In genomic region chr9:60873257-60874054, GRCm38 (mm10) we compare ENCODE assay signal across 13 mouse cellular contexts.
DNase-seq lines count a peak whose midpoint lies in the region; ATAC-seq and TF ChIP-seq lines count a peak whose summit lies in the region.
"Had no signal": no experiment of that assay in that cellular context is flagged by ENCODE, and none has a peak within 500 bp of the region (broad histone marks: within the 10 kb centered on the region; RNA-seq: fewer than 3 reads in every experiment).

No protein-coding gene starts in this region.

- H3K9ac ChIP-seq in midbrain, embryonic 13.5 days (replicated peaks): no peak overlapping the region
- H3K9ac ChIP-seq in stomach, embryonic 14.5 days (replicated peaks; ENCODE audit: low read depth, low read length): no peak overlapping the region
- H3K9ac ChIP-seq: heart, embryonic 13.5 days; hindbrain, embryonic 15.5 days had no signal

- TF ChIP-seq CTCF in kidney, adult 2 months (conservative IDR thresholded peaks at IDR 0.05; ENCODE audit: insufficient read depth, insufficient read length, low read depth, low read length): 0 out of 2 replicates have a peak, but pooled peaks have one; percentile 18
- TF ChIP-seq CTCF in brain, embryonic 14.5 days (IDR thresholded peaks at IDR 0.05; ENCODE audit: borderline replicate concordance, extremely low read depth, insufficient read depth, insufficient read length): peak; percentile 35; the same call in 1 of the 2 replicates

- no peak for TF ChIP-seq POLR2A in kidney, adult 2 months (IDR thresholded peaks at IDR 0.05; ENCODE audit: low read depth, low read length)
- no peak for TF ChIP-seq POLR2A in brain, embryonic 14.5 days (IDR thresholded peaks at IDR 0.05; ENCODE audit: borderline replicate concordance, extremely low read depth, insufficient read depth, insufficient read length, poor library complexity, severe bottlenecking)

- no peak overlapping the region for H3K4me2 ChIP-seq in midbrain, embryonic 13.5 days (replicated peaks)
- no peak overlapping the region for H3K4me2 ChIP-seq in stomach, embryonic 14.5 days (replicated peaks; ENCODE audit: low read depth, low read length)
- H3K4me2 ChIP-seq: heart, embryonic 13.5 days; hindbrain, embryonic 15.5 days had no signal

- no peaks in the 10 kb centered on the region for H3K27me3 ChIP-seq in kidney, adult 2 months (replicated peaks; ENCODE audit: control insufficient read depth, insufficient read depth, low read length)
- H3K27me3 ChIP-seq in midbrain, embryonic 10.5 days (ENCODE audit: low read depth, poor library complexity, severe bottlenecking): no peaks in the 10 kb centered on the region
- no peaks in the 10 kb centered on the region for H3K27me3 ChIP-seq in midbrain, embryonic 13.5 days
- H3K27me3 ChIP-seq in stomach, embryonic 14.5 days (ENCODE audit: control insufficient read depth, insufficient read depth, low read length): no peaks in the 10 kb centered on the region
- H3K27me3 ChIP-seq: heart, embryonic 13.5 days; hindbrain, embryonic 15.5 days had no signal

- H3K36me3 ChIP-seq in kidney, adult 2 months (ENCODE audit: control insufficient read depth, insufficient read depth, low read length): peaks cover 4% of the 10 kb centered on the region
- H3K36me3 ChIP-seq in midbrain, embryonic 10.5 days: peaks cover 62% of the 10 kb centered on the region
- H3K36me3 ChIP-seq in midbrain, embryonic 13.5 days: peaks cover 6% of the 10 kb centered on the region; the same call in 1 of the 2 replicates
- H3K36me3 ChIP-seq in stomach, embryonic 14.5 days (ENCODE audit: control insufficient read depth, insufficient read depth, low read length): peaks cover 14% of the 10 kb centered on the region; the same call in 1 of the 2 replicates
- H3K36me3 ChIP-seq: hindbrain, embryonic 15.5 days had no signal

- H3K9me3 ChIP-seq in midbrain, embryonic 10.5 days (replicated peaks): no peaks in the 10 kb centered on the region
- H3K9me3 ChIP-seq in midbrain, embryonic 13.5 days: no peaks in the 10 kb centered on the region
- no peaks in the 10 kb centered on the region for H3K9me3 ChIP-seq in stomach, embryonic 14.5 days (ENCODE audit: control insufficient read depth, low read depth, low read length)
- H3K9me3 ChIP-seq: heart, embryonic 13.5 days; hindbrain, embryonic 15.5 days had no signal

- no peak overlapping the region for H3K27ac ChIP-seq in kidney, adult 2 months (ENCODE audit: insufficient read depth, low read depth, low read length)
- peak overlapping the region; percentile 42; the same call in 1 of the 2 replicates for H3K27ac ChIP-seq in midbrain, embryonic 10.5 days (replicated peaks)
- no peak overlapping the region for H3K27ac ChIP-seq in midbrain, embryonic 13.5 days
- H3K27ac ChIP-seq in stomach, embryonic 14.5 days (ENCODE audit: low read length): peak overlapping the region; percentile 30; the same call in 1 of the 2 replicates
- H3K27ac ChIP-seq: heart, embryonic 13.5 days; hindbrain, embryonic 15.5 days had no signal

- DNase-seq in kidney, adult 2 months: no peak
- DNase-seq in kidney, postnatal 25 days: no peak
- DNase-seq in midbrain, embryonic 10.5 days (ENCODE audit: low spot score): no peak
- peak; percentile 91 for DNase-seq in brain, embryonic 14.5 days (ENCODE audit: low read depth)
- no peak for DNase-seq in adrenal gland, adult 18-20 months (ENCODE audit: low spot score in 2 of 2)
- DNase-seq in Muller cell, postnatal 12 days (ENCODE audit: inconsistent ontology term): no peak
- DNase-seq: cerebellum, postnatal 36 days; lung, postnatal 14 days; thymus, adult 18-20 months had no signal

- WGBS in kidney, adult 2 months: 72% methylated on average over 13 of the region's 13 CpGs
- 88% methylated on average over 13 of the region's 13 CpGs for WGBS in midbrain, embryonic 10.5 days
- WGBS in midbrain, embryonic 13.5 days: 55% methylated on average over 13 of the region's 13 CpGs
- 77% methylated on average over 13 of the region's 13 CpGs for WGBS in stomach, embryonic 14.5 days

- H3K4me3 ChIP-seq in kidney, adult 2 months (ENCODE audit: insufficient read depth, low read depth, low read length): no peak overlapping the region
- no peak overlapping the region for H3K4me3 ChIP-seq in midbrain, embryonic 10.5 days
- H3K4me3 ChIP-seq in midbrain, embryonic 13.5 days (replicated peaks): no peak overlapping the region
- H3K4me3 ChIP-seq in stomach, embryonic 14.5 days (ENCODE audit: low read depth, low read length): no peak overlapping the region
- H3K4me3 ChIP-seq: heart, embryonic 13.5 days; hindbrain, embryonic 15.5 days had no signal

- no peak for ATAC-seq in midbrain, embryonic 13.5 days
- ATAC-seq in stomach, embryonic 14.5 days (ENCODE audit: insufficient number of reproducible peaks, insufficient read depth, low FRiP score, low read depth): no peak

- H3K4me1 ChIP-seq in kidney, adult 2 months (ENCODE audit: control insufficient read depth, insufficient read depth, low read length): no peaks in the 10 kb centered on the region
- peaks cover 32% of the 10 kb centered on the region for H3K4me1 ChIP-seq in midbrain, embryonic 10.5 days
- peaks cover 56% of the 10 kb centered on the region for H3K4me1 ChIP-seq in midbrain, embryonic 13.5 days (replicated peaks)
- H3K4me1 ChIP-seq in stomach, embryonic 14.5 days (ENCODE audit: control insufficient read depth, insufficient read depth, low read length): no peaks in the 10 kb centered on the region
- H3K4me1 ChIP-seq: heart, embryonic 13.5 days had no signal

Comparison
In these comparisons a context has a peak if more than half of its experiments do, and no peak if none do; other contexts are left out.
1. H3K27ac ChIP-seq: peak in midbrain, embryonic 10.5 days (single experiment) and stomach, embryonic 14.5 days (single experiment); none in kidney, adult 2 months (single experiment) and midbrain, embryonic 13.5 days (single experiment).